ENCODE assay signal across 1 mouse cellular context in the genomic region with DNA sequence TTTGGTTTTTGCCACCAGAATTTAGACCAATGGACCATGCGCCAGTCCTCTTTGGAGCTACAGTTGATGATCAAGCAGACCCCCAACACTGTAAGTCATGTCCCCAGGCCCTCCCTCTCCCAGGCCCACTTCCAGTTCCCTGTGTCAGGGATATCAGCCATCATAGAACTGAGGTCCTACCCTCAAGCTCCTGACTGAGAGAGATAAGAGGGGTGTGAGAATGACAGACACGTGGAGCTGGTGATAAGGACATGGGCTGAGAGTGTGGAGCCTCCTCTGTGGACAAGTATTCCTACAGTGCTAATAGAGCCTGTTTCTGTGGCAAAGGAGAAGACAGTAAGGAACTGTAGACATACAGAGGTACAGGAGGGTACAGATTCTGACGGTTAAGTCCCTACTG.
A peak's percentile ranks its signal among the peaks of the same experiment; 100 is the strongest.
TF ChIP-seq lines count a peak whose summit lies in the region.

No protein-coding gene starts in this region.

TF ChIP-seq in MEL, 35 proteins besides CTCF, POLR2A, EP300 and RAD21 (continued from another document):
- TF ChIP-seq BHLHE40 (IDR thresholded peaks at IDR 0.05; ENCODE audit: borderline replicate concordance, low read depth, low read length) (peak; percentile 87; the same call in 1 of the 2 replicates), ETS1 (IDR thresholded peaks at IDR 0.05; ENCODE audit: low read depth, low read length) (peak; percentile 85), MXI1 (IDR thresholded peaks at IDR 0.05; ENCODE audit: low read depth, low read length) (peak; percentile 88), MAFK (IDR thresholded peaks at IDR 0.05; ENCODE audit: borderline replicate concordance, low read depth, low read length) (no peak), MAZ (IDR thresholded peaks at IDR 0.05; ENCODE audit: low read depth, low read length) (peak; percentile 78; the same call in 1 of the 2 replicates), ZC3H11A (IDR thresholded peaks at IDR 0.05; ENCODE audit: low read depth, low read length) (no peak), NELFE (IDR thresholded peaks at IDR 0.05; ENCODE audit: low read depth, low read length) (no peak), GATA1 (IDR thresholded peaks at IDR 0.05; ENCODE audit: low read depth, low read length) (peak; percentile 96), SMC3 (IDR thresholded peaks at IDR 0.05; ENCODE audit: low read depth, low read length) (no peak), RCOR1 (IDR thresholded peaks at IDR 0.05; ENCODE audit: low read depth, low read length) (peak; percentile 85), MAX (IDR thresholded peaks at IDR 0.05; ENCODE audit: low read length) (peak; percentile 85), KAT2A (conservative IDR thresholded peaks at IDR 0.05; ENCODE audit: low read depth, low read length) (no peak), GABPA (IDR thresholded peaks at IDR 0.05; ENCODE audit: low read depth, low read length) (no peak), HCFC1 (IDR thresholded peaks at IDR 0.05; ENCODE audit: low read depth, low read length) (no peak), ZMIZ1 (IDR thresholded peaks at IDR 0.05; ENCODE audit: low read depth, low read length) (no peak), MYC (IDR thresholded peaks at IDR 0.05; ENCODE audit: low read depth, low read length) (peak; percentile 85), SIN3A (IDR thresholded peaks at IDR 0.05; ENCODE audit: low read length) (peak; percentile 75), ELF1 (IDR thresholded peaks at IDR 0.05; ENCODE audit: low read depth, low read length) (no peak), TAL1 (IDR thresholded peaks at IDR 0.05; ENCODE audit: low read length) (peak; percentile 97), JUND (IDR thresholded peaks at IDR 0.05; ENCODE audit: low read depth, low read length) (no peak), ZKSCAN1 (IDR thresholded peaks at IDR 0.05; ENCODE audit: low read depth, low read length) (no peak), CHD1 (IDR thresholded peaks at IDR 0.05; ENCODE audit: low read depth, low read length) (no peak), USF2 (IDR thresholded peaks at IDR 0.05; ENCODE audit: borderline replicate concordance in 1 of 2, insufficient read depth in 1 of 2, low read depth in 1 of 2, low read length in 2 of 2) (no peak)
